Mouse (Mus musculus) ES-E14 (cell line): ENCODE data around the gene Duoxa1. TPM values are rescaled to one million over a fixed set of nuclear protein-coding genes. Genes with fewer than 3 reads are reported as not detected.
A peak's percentile ranks its signal among the peaks of the same experiment; 100 is the strongest.

Experiments
- DNase-seq: peaks from one replicate; pipeline ENCODE4 v3.0.0-alpha.2; 2013; ENCODE audit warnings: low read depth, low spot score
- H3K27ac ChIP-seq: 2 replicates; pipeline ENCODE4 v1.5.1; 2012; ENCODE audit warnings: low read depth, mild to moderate bottlenecking, low read length, moderate library complexity, mixed read lengths; ENCODE audit not compliant: poor library complexity, insufficient read depth, severe bottlenecking
- H3K36me3 ChIP-seq: 2 replicates; pipeline ENCODE4 v1.6.1; 2012; ENCODE audit warnings: mild to moderate bottlenecking, low read length, moderate library complexity, mixed read lengths; ENCODE audit not compliant: control insufficient read depth, poor library complexity, insufficient read depth, severe bottlenecking
- H3K4me1 ChIP-seq, 2 experiments: fragments of 150-350 bp in 1 of 2; sonication (generic) in 1 of 2; 2 replicates each; pipeline ENCODE4 v1.6.1; 2012; ENCODE audit warnings: low read length in 2 of 2, mild to moderate bottlenecking in 1 of 2, mixed read lengths in 1 of 2; ENCODE audit not compliant: control insufficient read depth in 2 of 2, insufficient read depth in 2 of 2, poor library complexity in 1 of 2
- H3K4me3 ChIP-seq, 2 experiments: fragments of 150-350 bp in 1 of 2; sonication (generic) in 1 of 2; 2 replicates each; pipeline ENCODE4 v1.5.1; 2012; ENCODE audit warnings: low read length in 2 of 2, low read depth in 1 of 2, mild to moderate bottlenecking in 1 of 2, mixed read lengths in 1 of 2; ENCODE audit not compliant: insufficient read depth in 1 of 2, poor library complexity in 1 of 2, severe bottlenecking in 1 of 2
- H3K9ac ChIP-seq: 2 replicates; pipeline ENCODE4 v1.6.1; 2012; ENCODE audit warnings: low read depth, mild to moderate bottlenecking, low read length, mixed read lengths; ENCODE audit not compliant: poor library complexity, insufficient read depth, severe bottlenecking
- H3K9me3 ChIP-seq: fragments of 150-350 bp; sonication (generic); 2 replicates; pipeline ENCODE4 v1.6.1; 2012; ENCODE audit warnings: low read depth, mild to moderate bottlenecking, low read length; ENCODE audit not compliant: control insufficient read depth, insufficient read depth
- CHD2 ChIP-seq: IDR thresholded peaks from 2 replicates; pipeline ENCODE4 v1.6.1; 2014; ENCODE audit warnings: mild to moderate bottlenecking, low read depth, low read length, inconsistent platforms
- HCFC1 ChIP-seq: IDR thresholded peaks from 2 replicates; pipeline ENCODE4 v1.6.1; 2012; ENCODE audit warnings: low read length, inconsistent platforms, borderline replicate concordance; ENCODE audit not compliant: insufficient read depth
- MAFK ChIP-seq: IDR thresholded peaks from 2 replicates; pipeline ENCODE4 v1.6.1; 2014; ENCODE audit warnings: mild to moderate bottlenecking, low read depth, low read length, inconsistent platforms; ENCODE audit not compliant: insufficient read depth
- ZC3H11A ChIP-seq: IDR thresholded peaks from 2 replicates; pipeline ENCODE4 v1.6.1; 2012; ENCODE audit warnings: low read depth, mild to moderate bottlenecking, inconsistent platforms, low read length, borderline replicate concordance
- ZNF384 ChIP-seq: IDR thresholded peaks from 2 replicates; pipeline ENCODE4 v1.6.1; 2012; ENCODE audit warnings: low read depth, low read length, inconsistent platforms
- in situ Hi-C, 2 experiments: fragments of 600-800 bp; cut with MboI; formaldehyde crosslinking; loops; one replicate each; pipeline ENCODE4 v1.15.1; 2025; ENCODE audit warnings: low sequenced_read_pairs in 2 of 2, inconsistent platforms in 1 of 2; ENCODE audit not compliant: unreplicated experiment in 2 of 2
- total RNA-seq: library from RNA; depleted of rRNA; stranded (reverse); fragments of 300-350 nt; gene quantifications from 2 replicates; pipeline ENCODE4 v1.2.3, GENCODE M21; 2012

Gene Duoxa1
- total RNA-seq, 1 experiment, result 1.3 TPM

GRCm38 (mm10) chr2:122315372-122315771, 1.8 kb upstream of the Duoxa1 start, which contains the start of gene Duox1:
TSS of gene Duox1 (plus strand) at chr2:122315672.
- no peak for DNase-seq
- TF ChIP-seq CHD2 (no peak), ZNF384 (no peak)
- Histone ChIP-seq H3K9ac (no peak within 1 kb of the TSS), H3K9me3 (no peaks in the 10 kb centered on the region), H3K36me3 (no peaks in the 10 kb centered on the region), H3K27ac (no peak within 1 kb of the TSS), H3K4me3 (no peak within 1 kb of the TSS), H3K4me1 (peaks cover 0 to 12% of the 10 kb centered on the region in 2 experiments; a peak in 2 of 4 replicates)
- in situ Hi-C loops, result no loop called here

GRCm38 (mm10) chr2:122312722-122313417, 660 bp downstream of the Duoxa1 start:
- Histone ChIP-seq H3K36me3 (no peaks in the 10 kb centered on the region), H3K9me3 (no peaks in the 10 kb centered on the region), H3K9ac (no peak overlapping the region), H3K27ac (no peak overlapping the region), H3K4me3 (peak overlapping the region; percentile 41 to 65; a peak in 3 of 4 replicates), H3K4me1 (peaks cover 0 to 9% of the 10 kb centered on the region in 2 experiments; a peak in 2 of 4 replicates)
- in situ Hi-C loops, result no loop called here
- no peak for TF ChIP-seq MAFK
- peak; percentile 78 for DNase-seq

GRCm38 (mm10) chr2:122311561-122311960, 2.0 kb downstream of the Duoxa1 start:
- no peak overlapping the region for H3K27ac ChIP-seq

GRCm38 (mm10) chr2:122309647-122310046, 3.9 kb downstream of the Duoxa1 start:
- H3K4me3 ChIP-seq, result no peak overlapping the region
- DNase-seq, result no peak
- no peaks in the 10 kb centered on the region for H3K9me3 ChIP-seq
- H3K4me1 ChIP-seq, result peaks cover 0 to 9% of the 10 kb centered on the region in 2 experiments; a peak in 2 of 4 replicates
- TF ChIP-seq ZC3H11A (no peak), MAFK (no peak), CHD2 (no peak), ZNF384 (no peak)
- in situ Hi-C loops, result no loop called here
- H3K36me3 ChIP-seq, result no peaks in the 10 kb centered on the region
- H3K9ac ChIP-seq, result no peak overlapping the region
- no peak overlapping the region for H3K27ac ChIP-seq

More at GRCm38 (mm10) chr2:122311561-122311960, 2.0 kb downstream of the Duoxa1 start:
- Histone ChIP-seq H3K36me3 (no peaks in the 10 kb centered on the region), H3K9ac (no peak overlapping the region), H3K9me3 (no peaks in the 10 kb centered on the region), H3K4me1 (peaks cover 0 to 9% of the 10 kb centered on the region in 2 experiments; a peak in 2 of 4 replicates), H3K4me3 (no peak overlapping the region)
- in situ Hi-C loops, result no loop called here
- TF ChIP-seq CHD2, result no peak
- TF ChIP-seq ZC3H11A, result no peak
- DNase-seq, result no peak

GRCm38 (mm10) chr2:122306184-122306583, 7.3 kb downstream of the Duoxa1 start:
- DNase-seq, result no peak
- in situ Hi-C loops, result no loop called here
- Histone ChIP-seq H3K36me3 (no peaks in the 10 kb centered on the region), H3K4me3 (no peak overlapping the region), H3K4me1 (peaks cover 0 to under 1% of the 10 kb centered on the region in 2 experiments; a peak in 1 of 4 replicates), H3K27ac (no peak overlapping the region), H3K9me3 (no peaks in the 10 kb centered on the region), H3K9ac (no peak overlapping the region)
- TF ChIP-seq MAFK, result no peak
- no peak for TF ChIP-seq ZC3H11A
- no peak for TF ChIP-seq ZNF384
- TF ChIP-seq HCFC1, result no peak
- no peak for TF ChIP-seq CHD2
